Mouse (Mus musculus) cortical plate, adult 2 months (tissue): ENCODE measurements around the gene Tm7sf2.

Source experiments
- CTCF ChIP-seq: fragments of 200-500 bp; IDR thresholded peaks from 2 replicates; pipeline ENCODE4 v1.5.1; 2011; ENCODE audit warnings: mild to moderate bottlenecking, control low read depth, low read length; ENCODE audit not compliant: insufficient read depth; ENCODE audit errors: extremely low read depth
- POLR2A ChIP-seq: fragments of 200-500 bp; IDR thresholded peaks from 2 replicates; pipeline ENCODE4 v1.6.1; 2011; ENCODE audit warnings: mild to moderate bottlenecking, low read length, control low read depth; ENCODE audit not compliant: insufficient read depth; ENCODE audit errors: extremely low read depth

DNA sequence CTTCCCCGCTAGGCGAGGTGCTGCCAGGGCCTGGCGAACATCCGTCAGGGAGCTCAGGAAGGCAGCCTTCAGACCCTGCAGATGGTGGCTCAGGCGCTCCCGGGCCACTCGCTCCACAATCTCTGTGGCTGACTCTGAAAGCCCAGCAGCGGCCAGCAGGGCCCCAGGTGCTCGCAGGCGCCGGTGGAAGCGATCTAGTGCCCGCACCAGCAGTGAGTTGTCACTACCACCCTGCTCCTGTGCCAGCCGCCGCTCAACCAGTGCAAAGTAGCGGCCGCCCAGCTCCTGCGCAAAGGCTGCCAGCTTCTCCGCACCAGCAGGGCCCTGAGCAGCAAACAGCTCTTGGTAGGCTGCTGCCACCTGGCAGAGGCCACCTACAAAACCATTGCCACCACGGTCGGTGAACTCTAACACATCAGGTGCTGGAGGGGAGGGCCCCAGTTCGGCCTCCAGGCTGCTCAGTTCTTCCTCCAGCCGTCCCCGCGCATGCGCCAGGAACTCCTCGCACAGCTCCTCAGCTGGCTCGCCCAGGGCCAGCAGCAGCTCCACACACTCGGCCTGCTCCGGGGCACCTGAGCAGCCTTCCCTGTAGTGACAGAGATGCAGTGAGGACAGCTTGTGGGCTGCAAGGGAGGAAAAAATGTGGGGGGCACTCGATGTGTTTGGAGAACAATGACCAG, 2.5 kb upstream of the Tm7sf2 start:
- TF ChIP-seq CTCF: no peak
- no peak for TF ChIP-seq POLR2A
